Mouse (Mus musculus) hindbrain, embryonic 13.5 days (tissue): ENCODE measurements at regions not wholly inside any gene's neighbourhood (a gene's known extent, or its start where the extent isn't known, plus 50 kb on each side); places are given as distances from the start of the nearest gene placed in this dataset.

Experiments
- ATAC-seq: fragments of 200-750 bp; cut with Nextera tagmentation; 2 replicates; pipeline ENCODE4 v1.8.0; 2017; ENCODE audit warnings: moderate TSS enrichment; ENCODE audit not compliant: low FRiP score
- H3K27ac ChIP-seq: fragments of 300-500 bp; sonication (generic); 2 replicates; pipeline ENCODE4 v1.5.1; 2015; ENCODE audit warnings: inconsistent platforms, mild to moderate bottlenecking, moderate library complexity
- H3K27me3 ChIP-seq: fragments of 300-500 bp; sonication (generic); 2 replicates; pipeline ENCODE4 v1.6.1; 2015; ENCODE audit warnings: mild to moderate bottlenecking, inconsistent platforms
- H3K36me3 ChIP-seq: fragments of 300-500 bp; sonication (generic); 2 replicates; pipeline ENCODE4 v1.6.1; 2015; ENCODE audit warnings: mild to moderate bottlenecking, inconsistent platforms
- H3K4me1 ChIP-seq: fragments of 300-500 bp; sonication (generic); replicated peaks from 2 replicates; pipeline ENCODE4 v1.6.1; 2015; ENCODE audit warnings: inconsistent platforms
- H3K4me2 ChIP-seq: fragments of 300-500 bp; sonication (generic); 2 replicates; pipeline ENCODE4 v1.6.1; 2015; ENCODE audit warnings: inconsistent platforms, mild to moderate bottlenecking, moderate library complexity
- H3K4me3 ChIP-seq: fragments of 300-500 bp; sonication (generic); 2 replicates; pipeline ENCODE4 v1.5.1; 2015; ENCODE audit warnings: mild to moderate bottlenecking, inconsistent platforms
- H3K9ac ChIP-seq: fragments of 300-500 bp; sonication (generic); 2 replicates; pipeline ENCODE4 v1.6.1; 2015; ENCODE audit warnings: mild to moderate bottlenecking, inconsistent platforms
- H3K9me3 ChIP-seq: fragments of 300-500 bp; sonication (generic); 2 replicates; pipeline ENCODE4 v1.6.1; 2016; ENCODE audit warnings: inconsistent platforms
- WGBS: fragments of 180-500 bp; shearing (Covaris S2); methylation state at CpG from one replicate; pipeline ENCODE4 v1.1.7; 2015; 5-methylcytosine and 5-hydroxymethylcytosine counted together

- ATAC-seq: no peak
- peaks cover 12% of the 10 kb centered on the region for H3K4me1 ChIP-seq
- no peak overlapping the region for H3K9ac ChIP-seq
- no peaks in the 10 kb centered on the region for H3K27me3 ChIP-seq
- H3K9me3 ChIP-seq: no peaks in the 10 kb centered on the region
- no peak overlapping the region for H3K4me2 ChIP-seq
- 19% methylated on average over 3 of the region's 3 CpGs for WGBS
- no peak overlapping the region for H3K27ac ChIP-seq
- H3K4me3 ChIP-seq: no peak overlapping the region
- H3K36me3 ChIP-seq: no peaks in the 10 kb centered on the region
Measured at GRCm38 (mm10) chr3:35221183-35221582, 532.7 kb upstream of the Atp11b start.

GRCm38 (mm10) chr3:35222251-35222650, 531.7 kb upstream of the Atp11b start:
- Histone ChIP-seq H3K9ac (no peak overlapping the region), H3K36me3 (no peaks in the 10 kb centered on the region), H3K27ac (no peak overlapping the region), H3K4me3 (no peak overlapping the region), H3K4me2 (no peak overlapping the region), H3K27me3 (no peaks in the 10 kb centered on the region), H3K4me1 (peaks cover 12% of the 10 kb centered on the region), H3K9me3 (no peaks in the 10 kb centered on the region)
- no peak for ATAC-seq
- WGBS: 42% methylated on average over 2 of the region's 2 CpGs

- no peaks in the 10 kb centered on the region for H3K36me3 ChIP-seq
- no peak overlapping the region for H3K27ac ChIP-seq
- ATAC-seq: peak; percentile 88
- H3K27me3 ChIP-seq: no peaks in the 10 kb centered on the region
- H3K4me2 ChIP-seq: peak overlapping the region; percentile 34
- peaks cover 12% of the 10 kb centered on the region for H3K4me1 ChIP-seq
- no peaks in the 10 kb centered on the region for H3K9me3 ChIP-seq
- H3K4me3 ChIP-seq: peak overlapping the region; percentile 16; the same call in 1 of the 2 replicates
- 16% methylated on average over 12 of the region's 12 CpGs for WGBS
- H3K9ac ChIP-seq: no peak overlapping the region
Measured at GRCm38 (mm10) chr3:35225051-35225701, 528.7 kb upstream of the Atp11b start.

GRCm38 (mm10) chr3:35225774-35226365, 528.0 kb upstream of the Atp11b start:
- 43% methylated on average over 3 of the region's 3 CpGs for WGBS
- Histone ChIP-seq H3K9me3 (no peaks in the 10 kb centered on the region), H3K4me3 (no peak overlapping the region), H3K27ac (no peak overlapping the region), H3K4me1 (peaks cover 12% of the 10 kb centered on the region), H3K36me3 (no peaks in the 10 kb centered on the region), H3K9ac (no peak overlapping the region), H3K4me2 (peak overlapping the region; percentile 34), H3K27me3 (no peaks in the 10 kb centered on the region)
- no peak for ATAC-seq

GRCm38 (mm10) chr3:35231158-35231928, 522.6 kb upstream of the Atp11b start:
- WGBS: 90% methylated on average over 10 of the region's 10 CpGs
- ATAC-seq: no peak
- H3K9me3 ChIP-seq: no peaks in the 10 kb centered on the region
- H3K4me1 ChIP-seq: peaks cover 12% of the 10 kb centered on the region; the same call in 1 of the 2 replicates
- no peak overlapping the region for H3K27ac ChIP-seq
- no peak overlapping the region for H3K4me2 ChIP-seq
- H3K27me3 ChIP-seq: no peaks in the 10 kb centered on the region
- no peak overlapping the region for H3K9ac ChIP-seq
- H3K36me3 ChIP-seq: no peaks in the 10 kb centered on the region
- H3K4me3 ChIP-seq: no peak overlapping the region

- no peaks in the 10 kb centered on the region for H3K27me3 ChIP-seq
- no peak overlapping the region for H3K27ac ChIP-seq
- no peak overlapping the region for H3K4me3 ChIP-seq
- no peaks in the 10 kb centered on the region for H3K9me3 ChIP-seq
- H3K36me3 ChIP-seq: no peaks in the 10 kb centered on the region
- 59% methylated on average over 1 of the region's 1 CpGs for WGBS
- ATAC-seq: no peak
- peaks cover 15% of the 10 kb centered on the region; the same call in 1 of the 2 replicates for H3K4me1 ChIP-seq
- no peak overlapping the region for H3K9ac ChIP-seq
- no peak overlapping the region for H3K4me2 ChIP-seq
Measured at GRCm38 (mm10) chr3:35232487-35232886, 521.4 kb upstream of the Atp11b start.

GRCm38 (mm10) chr3:35235066-35235465, 518.8 kb upstream of the Atp11b start:
- Histone ChIP-seq H3K27ac (no peak overlapping the region), H3K4me2 (no peak overlapping the region), H3K36me3 (no peaks in the 10 kb centered on the region), H3K4me3 (no peak overlapping the region), H3K9ac (no peak overlapping the region), H3K4me1 (peaks cover 19% of the 10 kb centered on the region), H3K27me3 (no peaks in the 10 kb centered on the region), H3K9me3 (no peaks in the 10 kb centered on the region)
- ATAC-seq: no peak
- 87% methylated on average over 3 of the region's 3 CpGs for WGBS

GRCm38 (mm10) chr3:35235772-35236171, 518.1 kb upstream of the Atp11b start:
- H3K27ac ChIP-seq: no peak overlapping the region
- no peak overlapping the region for H3K4me2 ChIP-seq
- no peaks in the 10 kb centered on the region for H3K27me3 ChIP-seq
- ATAC-seq: no peak
- WGBS: 37% methylated on average over 5 of the region's 5 CpGs
- H3K4me3 ChIP-seq: no peak overlapping the region
- H3K9ac ChIP-seq: no peak overlapping the region
- peaks cover 19% of the 10 kb centered on the region for H3K4me1 ChIP-seq
- no peaks in the 10 kb centered on the region for H3K36me3 ChIP-seq
- no peaks in the 10 kb centered on the region for H3K9me3 ChIP-seq

- H3K27me3 ChIP-seq: no peaks in the 10 kb centered on the region
- no peaks in the 10 kb centered on the region for H3K36me3 ChIP-seq
- no peaks in the 10 kb centered on the region for H3K9me3 ChIP-seq
- ATAC-seq: no peak
- H3K27ac ChIP-seq: no peak overlapping the region
- H3K4me1 ChIP-seq: peaks cover 17% of the 10 kb centered on the region
- no peak overlapping the region for H3K4me2 ChIP-seq
- WGBS: 88% methylated on average over 6 of the region's 6 CpGs
- H3K9ac ChIP-seq: no peak overlapping the region
- H3K4me3 ChIP-seq: no peak overlapping the region
Measured at GRCm38 (mm10) chr3:35237342-35237741, 516.6 kb upstream of the Atp11b start.

- H3K4me3 ChIP-seq: no peak overlapping the region
- no peak overlapping the region for H3K4me2 ChIP-seq
- H3K27me3 ChIP-seq: no peaks in the 10 kb centered on the region
- H3K4me1 ChIP-seq: peaks cover 28% of the 10 kb centered on the region
- no peak overlapping the region for H3K9ac ChIP-seq
- H3K27ac ChIP-seq: peak overlapping the region; percentile 44; the same call in 1 of the 2 replicates
- WGBS: 39% methylated on average over 6 of the region's 6 CpGs
- no peaks in the 10 kb centered on the region for H3K9me3 ChIP-seq
- no peaks in the 10 kb centered on the region for H3K36me3 ChIP-seq
- no peak for ATAC-seq
Measured at GRCm38 (mm10) chr3:35242349-35242748, 511.6 kb upstream of the Atp11b start.

- Histone ChIP-seq H3K9me3 (no peaks in the 10 kb centered on the region), H3K27ac (peak overlapping the region; percentile 44; the same call in 1 of the 2 replicates), H3K4me2 (no peak overlapping the region), H3K36me3 (no peaks in the 10 kb centered on the region), H3K4me1 (peaks cover 28% of the 10 kb centered on the region), H3K9ac (no peak overlapping the region), H3K4me3 (no peak overlapping the region), H3K27me3 (no peaks in the 10 kb centered on the region)
- ATAC-seq: 0 out of 2 replicates have a peak, but pooled peaks have one; percentile 52
- WGBS: 58% methylated on average over 10 of the region's 10 CpGs
Measured at GRCm38 (mm10) chr3:35242871-35243529, 510.9 kb upstream of the Atp11b start.

- Histone ChIP-seq H3K36me3 (no peaks in the 10 kb centered on the region), H3K9ac (no peak overlapping the region), H3K4me2 (no peak overlapping the region), H3K27ac (no peak overlapping the region), H3K27me3 (no peaks in the 10 kb centered on the region), H3K9me3 (no peaks in the 10 kb centered on the region), H3K4me3 (no peak overlapping the region), H3K4me1 (peaks cover 26% of the 10 kb centered on the region)
- ATAC-seq: no peak
- 6% methylated on average over 8 of the region's 8 CpGs for WGBS
Measured at GRCm38 (mm10) chr3:35245003-35245402, 508.9 kb upstream of the Atp11b start.
